8 mouse cellular contexts compared by ENCODE assay signal in the genomic region with DNA sequence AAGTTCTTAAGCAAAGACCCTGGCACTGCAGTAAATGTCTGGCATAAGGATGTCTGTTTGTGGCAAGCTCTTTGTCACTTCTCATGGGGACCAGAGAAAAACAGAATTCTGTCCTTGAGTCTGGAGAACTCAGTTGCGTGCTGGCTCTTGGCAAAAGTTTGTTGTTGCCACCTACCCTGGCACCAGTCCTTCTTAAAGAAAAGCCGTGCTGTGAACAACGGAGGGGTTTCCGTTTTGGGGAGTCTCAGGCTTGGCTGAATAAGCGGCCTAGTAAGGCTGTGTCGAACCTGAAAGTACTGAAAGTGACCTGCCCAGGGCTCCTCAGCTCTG. TPM values are rescaled to one million over a fixed set of nuclear protein-coding genes. Genes with fewer than 3 reads are reported as not detected.
A peak's percentile ranks its signal among the peaks of the same experiment; 100 is the strongest.
DNase-seq lines count a peak whose midpoint lies in the region; ATAC-seq and TF ChIP-seq lines count a peak whose summit lies in the region.

No protein-coding gene starts in this region.

- ATAC-seq in stomach, postnatal 0 days (ENCODE audit: low FRiP score, low TSS enrichment), result no peak
- no peak for ATAC-seq in midbrain, embryonic 16.5 days

- H3K27me3 ChIP-seq in heart, adult 2 months (ENCODE audit: control insufficient read depth, insufficient read depth, low read length), result no peaks in the 10 kb centered on the region
- no peaks in the 10 kb centered on the region for H3K27me3 ChIP-seq in limb, embryonic 10.5 days (ENCODE audit: low read depth, poor library complexity, severe bottlenecking)
- no peaks in the 10 kb centered on the region for H3K27me3 ChIP-seq in stomach, postnatal 0 days (ENCODE audit: control insufficient read depth, insufficient read depth, low read length)
- H3K27me3 ChIP-seq in midbrain, embryonic 16.5 days (ENCODE audit: control insufficient read depth, insufficient read depth, low read depth, low read length), result no peaks in the 10 kb centered on the region; the same call in 1 of the 2 replicates

- no peak for TF ChIP-seq POLR2A in heart, adult 2 months (IDR thresholded peaks at IDR 0.05; ENCODE audit: insufficient read depth, low read depth, low read length)

- no peak overlapping the region for H3K4me2 ChIP-seq in stomach, postnatal 0 days (replicated peaks; ENCODE audit: low read depth)
- no peak overlapping the region for H3K4me2 ChIP-seq in midbrain, embryonic 16.5 days (ENCODE audit: low read length)

- peak overlapping the region; percentile 58 for H3K27ac ChIP-seq in heart, adult 2 months
- peak overlapping the region; percentile 96 for H3K27ac ChIP-seq in limb, embryonic 10.5 days
- peak overlapping the region; percentile 70 for H3K27ac ChIP-seq in stomach, postnatal 0 days (replicated peaks)
- no peak overlapping the region for H3K27ac ChIP-seq in midbrain, embryonic 16.5 days (ENCODE audit: low read length)

- no peak overlapping the region for H3K4me3 ChIP-seq in heart, adult 2 months
- H3K4me3 ChIP-seq in limb, embryonic 10.5 days, result no peak overlapping the region
- no peak overlapping the region for H3K4me3 ChIP-seq in stomach, postnatal 0 days (ENCODE audit: low read depth, low read length)
- no peak overlapping the region for H3K4me3 ChIP-seq in midbrain, embryonic 16.5 days (ENCODE audit: low read depth, low read length)

- peaks cover 5% of the 10 kb centered on the region for H3K4me1 ChIP-seq in heart, adult 2 months (ENCODE audit: control insufficient read depth, insufficient read depth, low read length)
- H3K4me1 ChIP-seq in limb, embryonic 10.5 days, result peaks cover 96% of the 10 kb centered on the region
- H3K4me1 ChIP-seq in stomach, postnatal 0 days (replicated peaks; ENCODE audit: control insufficient read depth, insufficient read depth), result peaks cover 14% of the 10 kb centered on the region
- H3K4me1 ChIP-seq in midbrain, embryonic 16.5 days (ENCODE audit: control insufficient read depth, insufficient read depth, low read length), result peaks cover 5% of the 10 kb centered on the region; the same call in 1 of the 2 replicates

- no peak for TF ChIP-seq CTCF in heart, adult 2 months (IDR thresholded peaks at IDR 0.05)
- TF ChIP-seq CTCF in stomach, postnatal 0 days (IDR thresholded peaks at IDR 0.05; ENCODE audit: low read depth), result no peak

- no peaks in the 10 kb centered on the region for H3K79me2 ChIP-seq in heart, adult 2 months (replicated peaks; ENCODE audit: control insufficient read depth, insufficient read depth, low read length)

- H3K9me3 ChIP-seq in limb, embryonic 10.5 days (replicated peaks), result no peaks in the 10 kb centered on the region
- no peaks in the 10 kb centered on the region for H3K9me3 ChIP-seq in stomach, postnatal 0 days (ENCODE audit: control insufficient read depth, low read length)
- H3K9me3 ChIP-seq in midbrain, embryonic 16.5 days (replicated peaks; ENCODE audit: control insufficient read depth, low read length, poor library complexity, severe bottlenecking), result no peaks in the 10 kb centered on the region

- intact Hi-C loops in heart, adult 2 months (cut with DNase I), result no loop called here
- intact Hi-C loops in heart, postnatal 14 days (cut with DNase I), result no loop called here

- 39% methylated on average over 6 of the region's 6 CpGs for WGBS in heart, adult 2 months
- WGBS in limb, embryonic 10.5 days, result 22% methylated on average over 6 of the region's 6 CpGs
- WGBS in stomach, postnatal 0 days, result 49% methylated on average over 6 of the region's 6 CpGs
- 50% methylated on average over 6 of the region's 6 CpGs for WGBS in midbrain, embryonic 16.5 days

- no peak overlapping the region for H3K9ac ChIP-seq in heart, adult 2 months (ENCODE audit: low read depth, low read length)
- no peak overlapping the region for H3K9ac ChIP-seq in stomach, postnatal 0 days (ENCODE audit: low read length)
- H3K9ac ChIP-seq in midbrain, embryonic 16.5 days (ENCODE audit: low read depth, low read length), result no peak overlapping the region

- peaks cover 5% of the 10 kb centered on the region; the same call in 1 of the 2 replicates for H3K36me3 ChIP-seq in heart, adult 2 months (ENCODE audit: control insufficient read depth, insufficient read depth, low read length)
- no peaks in the 10 kb centered on the region for H3K36me3 ChIP-seq in limb, embryonic 10.5 days
- H3K36me3 ChIP-seq in stomach, postnatal 0 days (ENCODE audit: control insufficient read depth, insufficient read depth, low read length), result no peaks in the 10 kb centered on the region
- H3K36me3 ChIP-seq in midbrain, embryonic 16.5 days (ENCODE audit: control insufficient read depth, insufficient read depth, low read length), result no peaks in the 10 kb centered on the region

- no peak for DNase-seq in heart, adult 2 months
- DNase-seq in heart, postnatal 14 days, result no peak
- peak; percentile 46 for DNase-seq in lung, postnatal 10 days
- no peak for DNase-seq in lung, adult 18-20 months
- no peak for DNase-seq in limb, embryonic 10.5 days (ENCODE audit: low spot score)
- DNase-seq in stomach, postnatal 0 days (ENCODE audit: low spot score), result no peak
- no peak for DNase-seq in left cerebral cortex, adult 18-20 months (ENCODE audit: low spot score in 2 of 2)

- TF ChIP-seq EP300 in heart, adult 2 months (IDR thresholded peaks at IDR 0.05; ENCODE audit: insufficient read depth, low read depth, low read length), result no peak
- no peak for TF ChIP-seq EP300 in stomach, postnatal 0 days (optimal IDR thresholded peaks at IDR 0.05)

RNA-seq across cellular contexts. Expression of a gene that starts 24.0 kb away (rescaled TPM):
- under 1 TPM; 0.21 to 0.30 TPM for total RNA-seq in heart, adult 2 months (2021)
- 0.15 and 1.2 TPM in 2 replicates for polyA plus RNA-seq in heart, adult 2 months (2012; rRNA removed)
- 1 to 10 TPM; 1.0 to 2.3 TPM for total RNA-seq in heart, postnatal 14 days (2021)
- polyA plus RNA-seq in limb, embryonic 10.5 days (2016; fragmentation: Nextera tagmentation; extraction: Ambion mirVana), result 101 and 110 TPM in 2 replicates
- 9.5 and 10.5 TPM in 2 replicates for polyA plus RNA-seq in stomach, postnatal 0 days (2015; fragmentation: Nextera tagmentation; extraction: Ambion mirVana)
- 7.1 and 8.7 TPM in 2 replicates for polyA plus RNA-seq in midbrain, embryonic 16.5 days (2015; fragmentation: Nextera tagmentation; extraction: Ambion mirVana)
- total RNA-seq in left cerebral cortex, adult 18-20 months (2021), result under 1 TPM; 0.33 to 0.44 TPM
